Mouse (Mus musculus): ENCODE data around the gene Mical2.
A peak's percentile ranks its signal among the peaks of the same experiment; 100 is the strongest.

The Mical2 gene

DNA sequence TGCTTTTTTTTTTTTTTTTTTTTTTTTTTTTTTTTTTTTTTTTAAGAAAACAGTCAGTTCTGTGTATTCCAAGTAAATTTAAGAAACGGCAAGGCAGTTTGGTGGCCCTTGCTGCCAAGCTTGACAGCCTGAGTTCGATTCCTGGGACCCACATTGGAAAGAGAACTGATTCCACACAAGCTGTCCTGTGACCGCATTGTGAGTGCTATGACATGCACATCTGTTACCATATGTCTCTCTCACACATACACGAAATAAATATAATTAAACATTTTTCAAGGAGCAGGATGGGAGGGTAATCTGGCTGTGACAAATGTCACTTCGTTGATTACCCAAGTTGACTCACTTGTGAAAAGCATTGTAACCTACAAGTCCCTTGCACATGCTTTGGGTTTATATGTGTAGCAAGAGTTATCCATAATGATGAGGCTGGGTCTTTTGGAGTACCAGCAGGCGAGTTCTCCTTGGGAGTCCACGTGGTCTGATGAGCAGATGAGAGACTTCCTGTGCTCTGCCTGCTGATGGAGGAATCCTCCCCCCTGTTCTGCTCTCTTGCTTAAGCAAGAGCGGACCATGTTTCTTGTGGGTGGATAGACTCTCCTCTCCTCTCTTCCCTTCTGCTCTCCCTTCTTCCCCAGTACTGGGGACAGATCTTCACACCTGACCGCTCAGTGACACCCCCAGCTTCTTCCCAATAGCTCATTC lies 58.1 kb downstream of the Mical2 start:
- no peak for DNase-seq

DNA sequence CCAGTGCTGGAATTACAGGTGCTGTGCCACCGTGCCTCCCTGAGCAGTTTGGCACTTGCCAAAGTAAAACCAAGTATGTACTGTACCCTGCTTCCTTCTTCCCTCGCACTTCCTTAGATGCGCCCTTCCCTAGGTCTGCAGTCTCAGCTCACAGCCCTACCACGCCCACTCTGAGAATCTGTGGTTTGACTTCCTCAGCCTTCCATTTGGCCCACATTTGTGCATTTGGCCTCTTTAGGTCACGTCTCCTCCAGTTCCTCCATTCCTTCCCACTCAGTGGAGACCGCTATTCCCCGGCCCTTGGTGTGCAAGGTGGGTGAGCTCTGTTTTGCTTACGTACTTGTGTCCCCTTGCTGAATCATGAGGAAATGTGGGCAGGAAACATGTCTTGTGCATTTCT lies 59.9 kb downstream of the Mical2 start:
- no peak for DNase-seq

GRCm38 (mm10) chr7:112288352-112289107 lies 62.9 kb downstream of the Mical2 start:
- DNase-seq: no peak

DNA sequence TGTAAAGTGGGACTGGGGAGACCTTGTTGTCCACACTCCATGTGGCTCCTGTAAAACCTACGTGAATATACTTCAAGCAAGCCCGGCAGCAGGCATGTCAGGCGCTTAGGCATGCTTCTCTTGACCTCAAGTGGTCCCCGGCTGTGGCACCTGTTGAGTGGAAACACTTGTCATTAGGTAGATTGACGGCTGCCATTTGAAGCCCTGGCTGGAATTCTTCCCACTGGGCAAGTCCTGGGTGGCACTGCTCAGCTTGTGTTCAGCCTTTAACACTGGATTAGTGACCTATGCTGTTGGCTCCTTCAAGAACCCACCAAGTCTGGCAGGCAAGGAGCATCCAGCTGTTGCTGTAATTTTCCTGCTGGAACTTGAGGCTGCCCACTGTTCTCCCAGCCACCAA lies 63.9 kb downstream of the Mical2 start:
- no peak for DNase-seq

- no peak for DNase-seq
These were observed 64.3 kb downstream of the Mical2 start for GRCm38 (mm10) chr7:112289990-112290389.

GRCm38 (mm10) chr7:112293456-112294104 lies 67.9 kb downstream of the Mical2 start:
- DNase-seq: no peak

DNA sequence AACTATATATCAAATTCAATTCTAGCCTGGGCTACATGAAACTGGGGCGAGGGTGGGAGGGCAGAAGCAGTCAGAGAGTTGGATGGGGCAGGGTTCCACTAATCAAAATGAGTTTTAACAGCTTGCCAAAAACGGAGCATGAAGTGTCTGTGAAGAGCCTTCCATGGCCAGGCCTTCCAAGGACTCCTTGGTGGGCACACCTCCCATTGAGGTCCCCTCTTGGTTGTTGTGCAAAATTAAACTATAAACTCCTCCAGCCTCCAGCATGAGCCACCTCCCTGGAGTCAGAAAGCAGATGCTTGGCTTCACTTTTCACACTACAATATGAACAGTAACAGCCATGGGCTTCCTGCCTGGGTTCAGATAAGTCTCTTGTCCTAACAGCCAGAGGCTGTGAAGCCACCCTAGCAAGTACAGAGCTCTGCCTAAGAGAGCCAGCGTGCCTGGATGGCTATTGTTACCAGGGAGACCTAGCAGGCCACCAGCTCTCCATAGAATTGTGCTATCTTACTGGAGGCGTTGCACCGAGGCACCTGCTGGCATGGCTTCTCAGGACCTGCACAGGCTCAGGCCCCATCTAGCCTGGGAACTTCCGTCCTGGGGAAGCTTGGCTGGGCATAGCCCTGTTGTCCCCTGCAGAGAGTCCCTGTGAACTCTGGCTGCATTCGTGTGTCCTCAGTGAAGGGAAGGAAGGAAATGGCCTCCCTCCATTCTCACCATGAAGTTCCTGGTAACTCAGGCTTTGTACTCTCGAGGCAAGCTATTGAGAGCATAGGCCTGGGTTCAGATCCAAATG lies 70.0 kb downstream of the Mical2 start:
- no peak for DNase-seq

DNA sequence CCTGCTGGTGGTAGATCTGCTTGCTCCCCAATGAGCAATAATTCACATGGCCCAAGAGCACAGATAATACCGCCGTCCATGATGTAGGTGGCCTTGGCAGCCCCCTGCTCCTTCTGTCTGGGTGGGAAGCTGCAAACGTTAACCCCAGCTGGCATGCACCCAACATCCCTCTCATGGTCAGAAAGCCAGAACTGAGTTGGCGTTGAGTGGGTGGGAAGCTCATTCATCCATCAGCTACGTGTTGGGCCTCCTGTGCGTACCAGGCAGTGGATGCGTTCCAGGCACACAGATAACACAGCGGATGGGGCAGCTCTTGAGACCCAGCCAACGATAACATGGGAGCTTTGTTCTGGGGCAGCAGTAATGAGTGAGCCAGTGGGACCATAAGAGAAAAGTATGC lies 72.4 kb downstream of the Mical2 start:
- DNase-seq: peak; percentile 63

- no peak for DNase-seq
These were observed 73.3 kb downstream of the Mical2 start for GRCm38 (mm10) chr7:112298871-112299422.

DNA sequence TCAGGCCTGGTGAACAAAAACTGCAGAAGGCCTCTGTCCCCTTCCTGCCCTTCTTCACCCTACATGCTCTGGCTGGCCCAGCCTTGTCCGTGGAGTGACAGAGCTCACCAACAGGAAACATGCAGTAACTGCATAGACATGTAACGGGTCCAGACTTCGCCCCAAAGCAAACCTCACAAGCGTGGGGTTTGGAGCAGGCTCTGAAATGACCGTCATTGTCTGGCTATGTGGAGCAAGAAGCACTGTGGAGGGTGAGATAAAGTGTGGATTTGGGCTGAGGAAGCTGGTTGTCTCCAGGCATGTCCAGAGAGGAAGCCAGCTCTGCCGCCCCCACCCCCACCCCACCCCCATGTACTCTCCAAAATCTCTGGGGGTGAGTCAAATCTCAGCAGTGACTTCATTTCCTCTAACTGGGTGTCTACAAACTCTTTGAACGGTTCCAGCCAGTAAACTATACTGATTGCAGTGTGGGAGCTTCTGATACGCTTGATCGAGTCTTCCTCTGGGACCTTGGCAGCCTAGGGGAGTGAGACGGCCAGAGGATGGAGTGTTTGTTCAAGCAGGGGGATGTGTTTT lies 74.0 kb downstream of the Mical2 start:
- no peak for DNase-seq

GRCm38 (mm10) chr7:112300141-112300540 lies 74.5 kb downstream of the Mical2 start:
- no peak for DNase-seq

- DNase-seq: no peak
These were observed 75.4 kb downstream of the Mical2 start for GRCm38 (mm10) chr7:112301052-112301451.

GRCm38 (mm10) chr7:112304382-112304781 lies 78.7 kb downstream of the Mical2 start:
- DNase-seq: no peak

DNA sequence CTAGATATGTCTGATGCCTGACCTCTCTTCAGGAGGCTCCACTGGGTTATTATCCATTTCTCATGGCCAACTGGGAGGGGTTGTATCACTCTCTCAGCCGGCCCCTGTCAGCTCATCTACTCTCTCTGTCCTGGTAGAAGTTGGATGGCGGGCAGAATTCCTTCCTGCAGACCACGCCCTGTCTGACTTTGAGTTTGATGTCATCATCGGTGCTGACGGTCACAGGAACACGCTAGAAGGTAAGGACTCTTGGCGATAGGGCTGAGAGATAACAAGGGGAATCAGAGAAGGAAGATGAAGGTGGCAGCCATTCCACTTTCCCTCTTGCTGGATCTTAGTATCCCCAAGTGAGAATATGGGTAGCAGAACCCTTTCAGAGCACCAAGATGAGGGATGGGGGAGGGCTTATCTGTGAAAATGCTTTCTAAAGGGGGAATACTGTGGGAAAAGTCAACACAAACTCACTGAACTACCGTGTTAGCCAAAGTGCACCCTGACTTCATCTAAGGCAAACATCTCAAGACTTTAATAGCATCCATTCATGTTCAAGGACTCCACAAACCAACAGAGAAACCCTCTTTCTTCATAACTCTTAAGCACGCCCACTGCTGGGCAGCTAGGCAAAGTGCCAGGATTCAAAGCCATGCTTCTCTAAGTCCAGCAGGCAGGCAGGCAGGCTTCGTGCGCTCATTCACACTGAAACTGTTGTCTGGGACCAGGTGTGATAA lies 83.8 kb downstream of the Mical2 start:
- DNase-seq: peak; percentile 38

- DNase-seq: no peak
These were observed 84.3 kb downstream of the Mical2 start for GRCm38 (mm10) chr7:112310017-112310360.

- no peak for DNase-seq
These were observed 87.6 kb downstream of the Mical2 start for GRCm38 (mm10) chr7:112313211-112313610.

DNA sequence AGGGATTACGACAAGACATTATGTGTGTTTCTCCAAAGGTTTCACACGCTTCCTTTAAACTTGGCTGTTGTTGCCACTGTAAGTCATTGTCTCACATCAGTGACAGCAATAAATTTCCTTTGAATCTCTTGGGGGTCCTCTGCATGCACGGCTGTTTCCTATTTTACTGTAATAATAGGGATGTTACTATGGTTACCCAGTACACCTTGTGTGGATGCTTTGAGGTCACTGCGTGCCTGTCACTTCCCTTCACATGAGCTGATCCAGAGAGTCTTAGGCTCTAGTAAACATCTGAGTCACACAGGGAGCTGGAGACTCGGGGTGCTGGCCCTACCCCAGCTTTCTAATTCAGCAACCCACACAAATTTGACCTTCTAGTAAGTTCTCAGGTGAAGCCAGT lies 88.0 kb downstream of the Mical2 start:
- DNase-seq: no peak

GRCm38 (mm10) chr7:112316239-112316638 lies 90.6 kb downstream of the Mical2 start:
- DNase-seq: peak; percentile 47

- no peak for DNase-seq
These were observed 91.8 kb downstream of the Mical2 start for GRCm38 (mm10) chr7:112317491-112317890.

- no peak for DNase-seq
These were observed 92.7 kb downstream of the Mical2 start for GRCm38 (mm10) chr7:112318306-112318705.

- DNase-seq: no peak
These were observed 93.8 kb downstream of the Mical2 start for GRCm38 (mm10) chr7:112319419-112319818.

All from right cerebral cortex, postnatal 14 days (tissue).